Mouse (Mus musculus) adrenal gland, adult 8-10 months (tissue): ENCODE measurements at regions not wholly inside any gene's neighbourhood (a gene's known extent, or its start where the extent isn't known, plus 50 kb on each side); places are given as distances from the start of the nearest gene placed in this dataset.

Experiments
- DNase-seq: peaks from one replicate; pipeline ENCODE4 v3.0.0; 2022

GRCm38 (mm10) chr13:44516863-44517262, 212.4 kb upstream of the Jarid2 start:
- no peak for DNase-seq

DNA sequence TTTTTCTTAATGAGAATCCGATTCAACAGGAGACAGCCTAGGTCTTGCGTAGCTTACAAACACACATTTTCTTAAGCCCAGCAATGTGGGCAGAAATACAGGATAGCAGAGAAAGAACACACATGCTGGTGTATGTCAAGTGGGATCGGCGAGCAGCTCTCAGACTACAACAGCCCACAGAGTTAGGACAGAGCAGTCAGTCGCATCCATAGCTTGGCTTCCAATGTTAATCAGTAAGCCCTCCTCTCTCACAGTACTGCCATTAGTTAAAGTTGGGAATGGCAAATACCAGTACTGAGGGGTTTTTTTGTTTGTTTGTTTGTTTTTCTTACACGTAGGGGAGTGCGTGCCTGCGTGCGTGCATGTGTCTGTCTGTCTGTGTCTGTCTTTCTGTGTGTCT, 212.0 kb upstream of the Jarid2 start:
- no peak for DNase-seq

GRCm38 (mm10) chr13:44518215-44518614, 211.1 kb upstream of the Jarid2 start:
- DNase-seq: no peak

DNA sequence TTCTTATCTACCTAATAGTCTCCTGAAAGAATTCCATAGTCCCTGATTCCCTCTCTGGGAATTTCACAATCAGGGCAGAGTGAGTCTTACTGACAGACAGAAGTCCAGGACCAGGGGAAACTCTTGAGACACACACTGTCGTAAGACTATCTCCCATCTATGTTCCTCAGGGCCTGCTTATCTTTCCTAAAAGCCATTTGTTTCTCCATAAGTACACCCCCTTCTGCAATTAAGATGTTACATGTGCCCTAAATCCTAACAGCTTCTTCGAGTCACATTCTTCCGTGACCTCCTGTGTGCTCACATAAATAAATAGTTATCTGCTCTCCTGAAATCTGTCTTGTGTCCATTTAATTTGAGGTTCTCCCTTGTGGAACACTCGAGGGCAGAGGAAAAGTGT, 205.8 kb upstream of the Jarid2 start:
- no peak for DNase-seq

DNA sequence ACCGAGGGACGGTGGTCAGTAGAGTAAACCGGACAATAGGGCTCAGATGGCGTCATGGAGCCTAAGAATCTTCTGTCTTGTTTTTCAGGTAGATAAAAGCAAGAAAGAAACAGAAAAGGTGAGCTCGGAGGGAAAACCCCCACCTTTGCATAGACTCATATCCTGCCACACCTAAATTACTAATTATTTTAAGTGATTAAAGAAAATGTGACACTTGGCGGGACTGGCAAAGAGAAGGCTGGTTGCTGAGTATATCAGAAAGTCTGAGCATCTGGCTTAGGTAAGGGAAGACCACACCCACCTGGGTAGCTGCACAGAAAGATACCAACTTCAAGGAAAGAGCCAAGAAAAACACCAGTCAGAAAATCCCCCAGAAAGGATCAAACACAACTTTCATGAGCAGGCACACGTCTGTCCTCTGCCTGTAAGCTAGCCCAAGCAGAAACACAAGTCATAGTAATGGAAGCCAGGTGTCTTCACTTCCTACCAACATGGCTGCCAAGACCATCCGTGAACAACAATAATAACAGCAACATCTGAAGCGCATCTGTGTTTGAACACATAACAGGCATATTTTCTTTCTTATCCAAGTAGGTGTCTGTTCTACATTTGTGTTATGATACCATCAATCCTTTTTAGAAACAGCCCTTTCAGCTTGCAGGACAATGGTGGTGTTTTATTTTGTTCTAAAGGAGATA, 198.3 kb upstream of the Jarid2 start:
- DNase-seq: no peak

DNA sequence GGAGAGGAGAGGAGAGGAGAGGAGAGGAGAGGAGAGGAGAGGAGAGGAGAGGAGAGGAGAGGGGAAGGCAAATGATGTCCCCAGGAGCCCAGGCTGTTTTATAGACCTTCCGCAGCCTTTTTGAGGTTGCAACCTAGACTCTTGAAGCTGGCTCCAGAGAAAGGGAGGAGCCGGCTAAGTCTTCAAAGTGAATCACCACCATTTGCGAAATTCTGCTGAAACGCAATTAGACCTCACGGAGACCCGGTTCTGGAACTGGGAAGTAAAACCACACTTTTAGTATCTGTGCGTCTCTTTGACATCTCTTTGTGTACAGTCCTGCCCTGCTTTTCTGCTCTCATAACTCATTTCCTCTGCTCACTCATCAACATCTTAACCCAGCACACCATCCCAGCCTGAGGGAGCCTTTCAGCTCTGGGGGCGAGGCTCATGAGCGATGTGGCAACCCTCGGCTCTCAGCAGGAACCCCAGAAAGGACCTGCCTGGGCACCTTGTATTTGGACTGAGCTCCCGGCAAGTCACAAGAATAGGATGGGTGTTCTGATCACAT, 196.6 kb upstream of the Jarid2 start:
- no peak for DNase-seq

DNA sequence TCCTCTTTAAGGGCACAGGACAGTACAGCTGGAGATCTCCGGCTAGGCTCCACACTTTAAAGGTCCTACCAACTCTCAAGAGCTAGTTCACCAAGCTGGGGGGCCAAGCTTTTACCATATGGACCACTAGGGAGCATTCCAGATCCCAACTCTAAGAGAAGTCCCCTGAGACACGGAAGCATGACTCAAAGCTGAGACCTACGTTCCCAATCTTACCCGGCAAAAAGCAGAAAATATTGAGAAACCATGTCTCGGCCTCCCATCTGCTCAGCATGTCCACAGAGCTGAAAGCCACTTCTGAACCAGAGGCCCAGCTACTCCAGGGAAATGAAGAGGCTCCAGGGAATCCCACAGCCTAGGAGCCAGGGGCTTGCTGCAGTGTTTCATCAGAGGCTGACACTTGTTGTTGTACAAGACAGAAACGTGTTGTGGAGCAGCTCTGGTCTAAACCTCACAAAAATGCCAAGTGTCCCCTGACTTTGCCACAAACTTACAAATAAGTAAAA, 194.6 kb upstream of the Jarid2 start:
- DNase-seq: no peak

DNA sequence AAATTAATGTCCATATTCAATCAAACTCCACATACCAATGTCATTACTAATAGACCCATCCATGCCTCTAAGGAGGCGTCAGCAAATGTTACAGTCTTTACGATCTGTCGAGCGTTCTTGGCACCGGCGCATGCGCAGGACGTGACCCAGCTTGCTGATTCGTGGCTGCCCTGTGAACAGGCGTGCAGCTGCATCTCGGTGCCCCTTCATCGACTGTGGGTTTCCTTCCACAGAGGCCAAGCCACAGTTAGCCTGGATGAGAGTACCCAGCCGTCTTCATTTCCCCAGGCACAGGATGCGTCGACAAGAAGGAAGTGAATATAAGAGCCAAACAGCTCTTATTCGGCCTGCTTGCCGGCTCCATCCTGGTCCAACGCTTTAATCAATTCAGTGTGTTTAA, 193.8 kb upstream of the Jarid2 start:
- DNase-seq: no peak

DNA sequence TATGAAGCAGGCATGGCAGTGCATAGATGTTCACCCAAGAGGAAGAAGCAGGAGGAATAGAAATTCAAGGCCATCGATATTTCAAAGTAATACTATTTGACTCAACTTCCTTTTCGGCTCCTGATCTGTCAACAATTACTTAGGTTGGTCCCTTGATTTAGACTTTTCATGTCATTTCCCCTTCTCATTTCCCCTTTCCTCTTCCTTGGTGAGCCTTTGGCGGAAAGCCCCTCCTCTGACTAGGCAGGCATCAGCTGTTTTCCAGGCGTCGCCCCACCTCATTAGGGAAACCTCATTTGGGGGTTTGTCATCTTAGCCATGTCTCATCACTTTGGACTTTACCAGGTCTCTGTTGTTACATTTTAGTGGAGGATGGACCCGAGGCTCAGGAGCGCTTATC, 191.0 kb upstream of the Jarid2 start:
- no peak for DNase-seq

- no peak for DNase-seq
Measured at GRCm38 (mm10) chr13:44540401-44540800, 188.9 kb upstream of the Jarid2 start.

DNA sequence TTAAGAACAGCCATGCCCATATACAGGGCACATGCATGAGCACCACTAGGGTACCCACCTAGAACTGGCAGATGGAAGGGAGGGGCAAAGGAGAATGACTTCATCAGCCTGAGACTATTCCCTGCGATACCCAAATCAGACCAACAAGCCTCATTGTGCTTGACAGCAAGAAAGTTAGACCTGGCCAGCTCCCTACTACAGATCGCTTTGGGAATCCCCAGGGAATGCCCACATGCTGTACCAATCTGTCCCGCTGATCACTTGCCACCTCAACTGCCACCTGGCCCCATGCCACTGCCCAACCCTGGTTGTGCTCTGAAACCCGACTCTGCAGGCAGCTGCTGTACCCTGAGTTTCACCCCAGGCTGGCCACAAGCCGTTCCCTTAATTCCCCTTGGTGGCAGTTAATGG, 188.0 kb upstream of the Jarid2 start:
- peak; percentile 30 for DNase-seq

- DNase-seq: no peak
Measured at GRCm38 (mm10) chr13:44544786-44545185, 184.5 kb upstream of the Jarid2 start.

DNA sequence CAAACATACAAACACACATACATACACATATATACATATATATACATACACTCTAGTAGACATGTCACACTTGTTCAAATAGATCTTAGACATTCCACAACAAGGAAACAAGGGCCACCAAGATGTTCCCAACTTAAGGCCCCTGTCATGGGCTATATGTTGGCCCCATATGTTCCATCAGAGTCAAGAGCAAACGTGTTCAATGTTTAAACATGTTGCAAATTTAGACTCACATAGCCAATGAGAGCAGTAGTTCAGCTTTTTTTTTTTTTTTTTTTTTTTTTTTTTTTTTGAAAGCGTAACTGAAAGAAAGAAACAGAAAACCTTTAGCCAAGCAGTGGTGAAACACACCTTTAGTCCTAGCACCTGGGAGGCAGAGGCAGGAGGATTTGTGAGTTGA, 183.0 kb upstream of the Jarid2 start:
- no peak for DNase-seq

DNA sequence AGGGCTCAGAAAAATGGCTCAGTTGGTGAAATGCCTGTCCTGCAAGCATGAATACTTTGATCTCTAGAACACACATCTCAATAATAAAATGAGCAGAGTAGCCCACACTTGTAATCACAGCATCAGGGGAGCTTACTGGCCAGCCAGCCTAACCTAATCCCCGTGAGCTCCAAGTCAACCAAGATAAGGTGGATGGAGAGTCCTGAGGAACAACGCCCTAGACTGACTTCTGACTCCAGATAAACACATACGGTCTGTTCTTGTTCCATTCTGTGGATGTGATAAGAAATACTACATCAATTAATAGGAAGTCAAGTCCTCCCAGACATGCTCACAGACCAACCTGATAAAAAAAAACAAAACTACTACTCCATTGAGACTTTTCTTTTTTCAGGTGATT, 180.4 kb upstream of the Jarid2 start:
- no peak for DNase-seq

DNA sequence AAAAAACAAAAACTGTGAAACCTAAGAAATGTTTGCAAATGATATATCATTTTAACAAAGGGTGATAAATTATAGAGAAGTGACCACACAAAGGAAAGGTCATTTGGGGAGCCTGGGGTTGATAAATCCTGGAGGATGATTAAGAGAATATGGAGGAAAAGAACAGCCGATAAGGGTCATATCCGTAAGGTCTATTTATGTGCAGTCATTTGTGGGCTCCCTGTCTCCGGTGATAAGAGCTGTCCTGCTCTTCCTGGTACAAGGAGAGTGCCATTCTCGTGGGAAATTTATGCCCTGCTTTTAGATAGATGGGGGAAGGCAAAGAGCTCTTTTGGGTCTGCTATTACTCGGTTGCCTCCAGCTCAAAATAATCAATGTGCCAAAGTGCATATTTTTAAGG, 175.9 kb upstream of the Jarid2 start:
- no peak for DNase-seq

DNA sequence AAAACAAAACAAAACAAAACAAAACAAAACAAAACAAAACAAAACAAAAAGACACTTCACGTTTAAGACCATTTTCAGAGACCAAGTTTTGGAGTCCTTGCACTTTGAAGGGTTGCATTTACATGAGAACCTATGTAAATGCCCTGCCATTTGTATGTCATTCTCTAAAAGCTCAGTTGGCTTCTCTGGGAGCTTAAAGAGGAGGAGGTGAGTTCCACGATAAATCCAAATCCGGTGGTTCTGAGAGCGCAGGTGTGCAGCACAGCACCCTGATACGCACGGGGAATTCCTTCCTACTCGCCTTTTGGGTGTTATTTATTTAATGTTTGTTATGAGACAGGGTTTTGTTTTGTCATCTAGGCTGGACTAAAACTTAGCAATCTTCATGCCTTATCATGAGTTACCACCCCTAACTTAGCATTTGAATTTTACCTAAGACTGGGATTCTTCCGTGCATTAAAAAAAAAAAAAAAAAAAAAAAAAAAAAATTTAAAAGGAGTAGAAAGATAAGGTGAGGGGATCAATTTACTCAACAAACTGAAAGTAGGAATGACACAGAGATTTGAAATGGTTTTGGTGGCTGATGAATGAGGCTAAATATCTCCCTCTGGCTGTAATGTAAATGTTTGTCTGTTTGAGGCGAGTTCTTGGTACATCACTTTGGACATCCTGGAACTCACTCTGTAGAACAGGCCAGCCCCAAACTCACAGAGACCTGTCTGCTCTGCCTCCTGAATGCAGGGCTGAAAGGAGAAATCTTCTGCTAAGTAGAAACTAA, 174.4 kb upstream of the Jarid2 start:
- DNase-seq: no peak

DNA sequence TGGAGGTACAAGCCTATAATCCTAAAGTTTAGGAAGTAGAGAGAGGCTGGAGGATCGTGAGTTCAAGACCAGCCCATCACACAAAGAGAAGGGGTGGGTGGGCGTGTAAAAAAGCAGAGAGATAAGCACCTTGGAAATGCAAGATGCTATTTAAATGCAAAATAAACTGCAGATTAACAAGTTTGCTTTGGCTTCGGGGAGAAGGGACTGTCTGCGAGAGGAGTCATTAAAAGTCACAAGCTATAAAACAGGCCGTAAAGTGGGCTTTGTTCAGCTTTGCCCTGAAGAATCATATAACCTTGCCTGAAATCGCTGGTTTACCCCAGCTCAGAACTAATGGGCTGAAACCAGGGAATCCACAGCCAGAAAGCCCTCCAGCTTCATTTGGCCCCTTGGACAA, 173.3 kb upstream of the Jarid2 start:
- no peak for DNase-seq

DNA sequence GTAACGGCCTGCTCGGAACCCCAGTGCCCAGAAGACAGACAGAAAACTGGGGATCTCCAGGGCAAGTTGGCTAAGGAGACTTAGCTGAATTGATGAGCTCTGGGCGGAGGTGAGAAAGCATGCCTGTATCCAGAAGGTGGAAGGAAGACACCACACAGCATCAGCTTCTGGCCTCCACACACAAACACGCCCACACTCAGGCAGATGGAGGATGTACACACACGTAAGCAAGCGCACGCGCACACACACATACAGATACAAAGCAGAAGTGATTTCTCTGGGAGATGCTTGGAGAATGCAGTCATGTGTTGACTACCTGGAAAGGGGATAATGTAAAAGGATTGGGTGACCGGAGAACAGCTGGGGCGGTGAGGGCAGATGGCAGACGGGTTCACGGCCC, 171.2 kb upstream of the Jarid2 start:
- no peak for DNase-seq

GRCm38 (mm10) chr13:44558491-44559177, 170.6 kb upstream of the Jarid2 start:
- no peak for DNase-seq

GRCm38 (mm10) chr13:44559178-44559565, 170.1 kb upstream of the Jarid2 start:
- DNase-seq: no peak

DNA sequence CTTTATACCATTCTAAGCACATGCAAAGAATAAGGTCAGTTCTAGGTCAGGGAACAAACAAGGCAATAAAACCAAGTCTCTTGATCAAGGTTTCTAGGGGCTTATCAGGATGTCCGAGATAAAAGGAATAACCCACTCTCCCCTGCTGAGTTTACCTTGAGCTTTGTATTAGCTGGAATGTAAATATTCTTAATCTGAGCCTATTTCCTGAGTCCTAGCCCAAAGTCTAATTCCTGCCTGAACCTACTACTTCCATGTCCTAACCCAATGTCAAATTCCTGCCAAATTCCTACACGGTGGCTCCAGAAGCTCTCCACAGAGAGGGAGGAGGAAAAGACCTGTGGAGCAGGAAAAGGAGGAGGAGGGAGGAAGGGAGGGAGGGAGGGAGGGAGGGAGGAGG, 169.6 kb upstream of the Jarid2 start:
- DNase-seq: no peak

GRCm38 (mm10) chr13:44564705-44565104, 164.6 kb upstream of the Jarid2 start:
- no peak for DNase-seq

DNA sequence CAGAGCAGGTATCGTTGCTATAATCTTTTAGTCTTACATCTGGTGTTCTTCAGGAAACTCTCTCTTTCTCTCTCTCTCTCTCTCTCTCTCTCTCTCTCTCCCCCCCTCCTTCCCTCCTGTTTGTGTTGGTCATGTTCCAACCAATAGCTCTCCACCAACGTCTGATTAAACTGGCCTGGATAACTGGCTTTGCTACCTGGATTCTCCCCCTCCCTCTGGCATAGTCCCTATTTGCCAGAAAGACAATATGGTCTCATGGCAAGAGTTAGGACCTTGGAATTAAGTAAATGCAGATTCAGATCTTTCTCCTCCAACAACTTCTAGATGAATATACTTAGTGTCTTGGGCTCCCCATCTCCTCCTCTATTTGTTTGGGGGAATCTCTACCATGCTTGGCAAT, 161.6 kb upstream of the Jarid2 start:
- DNase-seq: no peak
